Mouse (Mus musculus) urinary bladder, postnatal 25 days (tissue): Measurements from ENCODE around the gene Agps.

ENCODE experiments used
- DNase-seq: peaks from one replicate; pipeline ENCODE4 v3.0.0; 2022; ENCODE audit warnings: low spot score

Gene Agps

GRCm38 (mm10) chr2:75831881-75832633 is at the start of gene Agps:
TSS of gene Agps (plus strand) at chr2:75832177.
- DNase-seq, result peak; percentile 82

- no peak for DNase-seq
Observed at GRCm38 (mm10) chr2:75786075-75786474, 45.9 kb upstream of the Agps start.

- no peak for DNase-seq
Observed at GRCm38 (mm10) chr2:75788511-75788910, 43.5 kb upstream of the Agps start.

- DNase-seq, result no peak
Observed at GRCm38 (mm10) chr2:75789959-75790523, 41.9 kb upstream of the Agps start.

- no peak for DNase-seq
Observed at GRCm38 (mm10) chr2:75791561-75792308, 40.2 kb upstream of the Agps start.

- no peak for DNase-seq
Observed at GRCm38 (mm10) chr2:75792377-75793203, 39.4 kb upstream of the Agps start.

GRCm38 (mm10) chr2:75796181-75796580 is 35.8 kb upstream of the Agps start:
- no peak for DNase-seq

DNA sequence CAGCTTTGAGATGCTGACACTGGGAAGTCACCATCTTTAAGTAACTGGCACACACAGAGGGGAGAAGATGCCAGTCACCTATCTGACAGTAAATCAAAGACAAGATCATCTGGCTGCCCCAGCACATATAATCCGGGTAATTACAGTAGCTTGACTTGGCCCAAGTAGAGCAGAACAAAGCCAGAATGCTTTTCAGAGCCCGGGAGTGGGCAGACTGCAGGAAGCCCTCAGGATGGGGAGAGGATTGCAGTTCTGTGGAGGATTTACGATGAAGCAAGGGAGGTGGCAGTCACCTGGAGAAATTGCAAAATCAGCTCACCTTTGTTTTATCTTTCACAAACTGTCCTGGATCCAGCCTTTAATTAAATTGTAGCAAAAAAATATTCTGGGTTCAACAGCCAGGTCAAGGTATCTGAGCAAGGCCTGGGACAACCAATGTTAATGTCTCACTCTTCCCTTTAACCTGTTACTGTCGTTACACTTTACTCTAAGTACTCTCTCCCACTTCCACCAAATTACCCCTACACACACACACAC is 33.5 kb upstream of the Agps start:
- DNase-seq, result no peak

GRCm38 (mm10) chr2:75805767-75806166 is 26.2 kb upstream of the Agps start:
- DNase-seq, result no peak

GRCm38 (mm10) chr2:75806891-75807290 is 25.1 kb upstream of the Agps start:
- DNase-seq, result no peak

GRCm38 (mm10) chr2:75807460-75807859 is 24.5 kb upstream of the Agps start:
- no peak for DNase-seq

DNA sequence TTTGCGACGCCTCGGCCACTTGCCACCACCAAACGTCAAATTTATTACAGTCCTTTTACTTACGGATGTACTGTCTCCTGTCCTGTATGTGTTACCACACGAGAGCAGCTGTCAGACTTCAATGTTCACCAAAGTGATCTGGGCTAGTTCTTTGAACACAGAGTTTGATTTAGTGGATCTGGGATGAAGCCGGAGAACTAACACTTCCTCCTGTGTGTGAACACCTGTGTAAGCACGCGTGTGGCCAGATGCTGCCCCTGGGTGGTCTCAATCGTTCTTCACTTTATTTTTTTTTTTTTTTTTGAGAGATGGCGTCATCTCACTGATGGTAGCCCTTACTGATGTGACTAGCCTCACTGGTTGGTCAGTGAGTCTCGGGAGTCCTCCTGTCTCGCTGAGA is 17.1 kb upstream of the Agps start:
- no peak for DNase-seq

GRCm38 (mm10) chr2:75815521-75815920 is 16.5 kb upstream of the Agps start:
- DNase-seq, result no peak

DNA sequence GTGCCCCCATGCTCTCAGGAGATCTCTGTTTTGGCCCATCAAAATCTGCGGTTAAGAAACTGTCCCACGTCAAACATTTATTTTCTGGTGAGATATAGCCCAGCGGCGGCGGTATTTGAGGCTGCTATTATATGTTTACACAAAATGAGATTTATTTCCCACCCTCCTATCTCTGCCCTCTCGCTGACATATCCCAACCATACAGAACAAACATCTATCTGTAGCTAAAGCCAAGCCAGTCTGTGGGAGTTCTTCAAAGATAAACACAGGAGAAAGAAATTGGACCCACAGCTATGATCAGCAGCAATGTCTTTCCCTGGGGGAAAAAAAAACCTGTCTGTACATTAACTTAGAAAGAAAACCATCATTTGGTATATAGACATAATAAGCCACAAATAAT is 15.3 kb upstream of the Agps start:
- DNase-seq, result no peak

GRCm38 (mm10) chr2:75818719-75819118 is 13.3 kb upstream of the Agps start:
- no peak for DNase-seq

DNA sequence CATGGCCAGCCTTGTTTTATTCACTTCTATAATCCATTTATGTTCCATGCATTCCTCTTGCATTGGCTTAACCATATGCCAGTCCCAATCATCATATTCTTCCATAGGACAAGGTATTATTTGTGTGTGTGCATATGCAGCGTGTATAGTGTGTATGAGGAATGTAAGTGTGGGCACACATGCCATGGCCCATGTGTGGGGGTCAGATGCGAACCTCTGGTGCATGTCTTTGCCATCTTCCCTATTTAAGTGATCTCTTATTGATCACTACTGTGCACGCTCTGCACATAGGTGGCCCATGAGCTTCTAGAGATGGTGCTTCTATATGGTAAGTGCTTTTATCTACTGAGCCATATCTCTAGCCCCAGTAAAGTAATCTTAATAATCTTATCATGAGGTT is 12.2 kb upstream of the Agps start:
- no peak for DNase-seq

DNA sequence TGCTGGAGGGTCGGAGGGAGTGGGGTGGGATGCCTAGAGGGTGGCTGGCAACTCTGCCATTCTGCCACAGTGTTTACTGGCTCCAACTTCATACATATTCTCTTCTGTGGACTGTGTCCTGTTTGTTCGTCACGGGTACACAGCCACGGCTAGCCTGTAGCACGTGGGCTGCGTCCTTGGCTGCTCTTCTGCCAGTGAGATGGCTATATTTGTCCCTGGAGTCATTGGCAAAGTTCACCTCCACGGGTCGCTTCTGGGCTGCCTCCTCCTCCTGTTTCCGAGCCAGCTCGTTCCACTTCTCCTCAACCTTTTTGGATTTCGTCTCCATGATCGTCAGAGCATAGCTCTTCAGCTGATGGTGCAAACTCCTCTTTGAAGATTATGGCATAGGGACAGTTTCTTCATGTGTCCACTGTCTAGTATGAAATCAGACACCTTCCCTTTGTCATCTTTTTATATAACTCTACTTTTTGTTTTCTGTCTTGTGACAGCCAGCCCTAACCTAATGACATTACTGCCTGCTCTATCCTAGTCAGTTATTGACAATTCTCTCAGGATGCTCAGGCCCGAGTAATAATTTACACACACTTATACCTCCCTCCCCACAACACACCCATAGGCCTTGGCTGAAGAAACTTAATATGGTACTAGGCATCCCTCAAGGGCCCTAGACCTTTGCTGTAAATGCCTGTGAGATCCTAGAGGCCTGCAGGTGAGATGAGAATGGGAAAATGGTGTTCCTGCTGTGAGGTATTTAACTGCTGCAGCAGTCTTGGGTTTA is 9.8 kb upstream of the Agps start:
- DNase-seq, result no peak

GRCm38 (mm10) chr2:75823736-75824135 is 8.2 kb upstream of the Agps start:
- no peak for DNase-seq

DNA sequence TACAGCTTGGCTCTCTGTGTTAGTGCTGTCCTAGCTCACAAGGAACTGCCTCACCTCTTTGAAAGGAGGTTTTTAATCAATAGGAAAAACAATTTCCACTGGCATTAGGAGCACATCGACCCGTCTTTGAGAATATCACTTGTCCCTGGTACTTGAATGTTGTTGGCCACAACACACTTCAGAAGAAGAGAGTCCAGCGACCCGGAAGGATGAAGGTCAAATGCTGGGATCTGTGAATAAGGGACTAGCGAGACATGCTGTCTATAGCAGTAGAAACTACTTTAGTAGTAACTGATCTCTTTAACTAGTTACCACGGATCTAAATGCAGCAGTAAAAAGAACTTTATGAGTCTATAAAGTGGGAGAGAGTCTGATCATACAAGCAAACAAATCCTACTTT is 7.8 kb upstream of the Agps start:
- DNase-seq, result no peak

GRCm38 (mm10) chr2:75824846-75825245 is 7.1 kb upstream of the Agps start:
- DNase-seq, result no peak

DNA sequence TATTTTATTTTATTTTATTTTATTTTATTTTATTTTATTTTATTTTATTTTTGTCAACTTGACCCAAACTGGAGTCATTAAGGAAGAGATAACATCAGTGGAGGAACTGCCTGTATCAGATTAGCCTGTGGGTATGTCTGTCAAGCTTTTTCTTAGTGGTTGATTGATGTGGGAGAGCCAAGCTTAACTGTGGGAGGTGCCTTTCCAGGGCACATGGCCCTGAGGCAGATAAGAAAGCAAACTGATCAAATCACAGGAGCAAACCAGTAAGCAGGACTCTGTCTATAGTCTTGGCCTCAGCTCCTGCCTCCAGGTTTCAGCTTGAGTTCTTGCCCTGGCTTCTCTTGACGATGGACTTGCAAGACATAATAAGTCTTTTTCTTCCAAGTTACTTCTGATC is 6.4 kb upstream of the Agps start:
- no peak for DNase-seq
